Mouse (Mus musculus): ENCODE data around the gene Ccdc3.
"Not testable (repeated sequence)": the region's sequence is repeated elsewhere in the genome, so short reads cannot be mapped to it uniquely, and the experiment has no call there.

Ccdc3 gene

GRCm38 (mm10) chr2:5137500-5138286, at the start of gene Ccdc3:
TSS of gene Ccdc3 (plus strand) at chr2:5137776.
- no peak for DNase-seq (ENCODE audit: low spot score)

GRCm38 (mm10) chr2:5090385-5090784, 47.2 kb upstream of the Ccdc3 start:
- DNase-seq (ENCODE audit: low spot score), result not testable (repeated sequence)

GRCm38 (mm10) chr2:5094876-5095275, 42.7 kb upstream of the Ccdc3 start:
- DNase-seq (ENCODE audit: low spot score), result no peak

GRCm38 (mm10) chr2:5095316-5095715, 42.3 kb upstream of the Ccdc3 start:
- no peak for DNase-seq (ENCODE audit: low spot score)

GRCm38 (mm10) chr2:5097786-5098445, 39.7 kb upstream of the Ccdc3 start:
- DNase-seq (ENCODE audit: low spot score), result no peak

GRCm38 (mm10) chr2:5099176-5099575, 38.4 kb upstream of the Ccdc3 start:
- no peak for DNase-seq (ENCODE audit: low spot score)

GRCm38 (mm10) chr2:5101743-5102245, 35.8 kb upstream of the Ccdc3 start:
- DNase-seq (ENCODE audit: low spot score), result no peak

- no peak for DNase-seq (ENCODE audit: low spot score)
These were observed 34.7 kb upstream of the Ccdc3 start for GRCm38 (mm10) chr2:5102891-5103290.

- no peak for DNase-seq (ENCODE audit: low spot score)
These were observed 24.7 kb upstream of the Ccdc3 start for GRCm38 (mm10) chr2:5112785-5113291.

- no peak for DNase-seq (ENCODE audit: low spot score)
These were observed 23.2 kb upstream of the Ccdc3 start for GRCm38 (mm10) chr2:5114386-5114785.

- DNase-seq (ENCODE audit: low spot score), result no peak
These were observed 20.6 kb upstream of the Ccdc3 start for GRCm38 (mm10) chr2:5116856-5117532.

GRCm38 (mm10) chr2:5125506-5125905, 12.1 kb upstream of the Ccdc3 start:
- no peak for DNase-seq (ENCODE audit: low spot score)

GRCm38 (mm10) chr2:5127369-5127768, 10.2 kb upstream of the Ccdc3 start:
- no peak for DNase-seq (ENCODE audit: low spot score)

- no peak for DNase-seq (ENCODE audit: low spot score)
These were observed 8.5 kb upstream of the Ccdc3 start for GRCm38 (mm10) chr2:5129099-5129498.

- DNase-seq (ENCODE audit: low spot score), result no peak
These were observed 5.5 kb upstream of the Ccdc3 start for GRCm38 (mm10) chr2:5132046-5132445.

- no peak for DNase-seq (ENCODE audit: low spot score)
These were observed 2.4 kb upstream of the Ccdc3 start for GRCm38 (mm10) chr2:5134959-5135743.

- no peak for DNase-seq (ENCODE audit: low spot score)
These were observed 2.4 kb downstream of the Ccdc3 start for GRCm38 (mm10) chr2:5139961-5140360.

- no peak for DNase-seq (ENCODE audit: low spot score)
These were observed 6.9 kb downstream of the Ccdc3 start for GRCm38 (mm10) chr2:5144446-5144845.

GRCm38 (mm10) chr2:5147907-5148306, 10.3 kb downstream of the Ccdc3 start:
- DNase-seq (ENCODE audit: low spot score), result no peak

GRCm38 (mm10) chr2:5154711-5155110, 17.1 kb downstream of the Ccdc3 start:
- DNase-seq (ENCODE audit: low spot score), result no peak

GRCm38 (mm10) chr2:5160236-5160848, 22.8 kb downstream of the Ccdc3 start:
- DNase-seq (ENCODE audit: low spot score), result no peak

Measured in left cerebral cortex, adult 11 months (tissue).